Mouse (Mus musculus) T-cell, adult 2 months (primary cell): ENCODE measurements around the gene Rtf2.

Experiments used
- DNase-seq: peaks from one replicate; pipeline ENCODE4 v3.0.0; 2022; ENCODE audit warnings: low spot score

Gene Rtf2

DNA sequence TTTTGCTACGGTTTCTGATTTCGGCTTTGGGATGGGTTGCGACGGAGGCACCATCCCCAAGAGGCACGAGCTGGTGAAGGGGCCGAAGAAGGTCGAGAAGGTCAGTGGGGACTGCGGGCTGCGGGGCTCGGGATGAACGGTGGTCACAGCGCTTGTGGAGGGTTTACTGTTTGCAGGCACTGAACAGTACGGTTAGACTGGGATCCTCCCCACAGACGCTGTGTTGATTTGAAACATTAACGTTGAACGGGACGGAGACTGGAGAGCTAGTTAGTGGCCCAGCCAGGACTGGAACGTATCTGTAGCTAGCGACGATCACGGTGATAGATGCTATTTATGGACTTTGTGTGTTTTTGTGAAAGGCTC is 267 bp downstream of the Rtf2 start:
- no peak for DNase-seq

DNA sequence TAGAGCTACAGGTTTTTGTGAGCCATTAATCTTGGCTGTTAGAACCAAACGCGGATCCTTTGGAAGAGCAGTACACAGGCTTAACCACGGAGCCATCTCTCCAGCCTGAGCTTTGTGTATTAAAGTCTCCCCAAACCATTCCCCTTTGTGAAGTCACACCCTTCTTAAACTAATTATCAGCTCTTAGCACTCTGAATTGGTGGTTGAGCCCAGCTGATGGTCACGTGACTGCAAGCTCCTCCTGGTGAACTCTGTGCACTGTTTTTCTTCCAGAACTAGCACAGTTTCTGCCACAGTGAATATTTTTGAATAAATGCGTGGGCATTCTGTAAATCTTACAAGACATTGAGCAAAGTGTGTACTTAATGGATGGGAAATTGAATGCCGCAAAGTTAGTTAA is 820 bp downstream of the Rtf2 start:
- DNase-seq: peak; percentile 6

GRCm38 (mm10) chr2:172445617-172446016 is 5.3 kb downstream of the Rtf2 start:
- no peak for DNase-seq

- DNase-seq: peak; percentile 24
Measured at GRCm38 (mm10) chr2:172447317-172447716, 7.0 kb downstream of the Rtf2 start.

GRCm38 (mm10) chr2:172448329-172448728 is 8.0 kb downstream of the Rtf2 start:
- DNase-seq: no peak

DNA sequence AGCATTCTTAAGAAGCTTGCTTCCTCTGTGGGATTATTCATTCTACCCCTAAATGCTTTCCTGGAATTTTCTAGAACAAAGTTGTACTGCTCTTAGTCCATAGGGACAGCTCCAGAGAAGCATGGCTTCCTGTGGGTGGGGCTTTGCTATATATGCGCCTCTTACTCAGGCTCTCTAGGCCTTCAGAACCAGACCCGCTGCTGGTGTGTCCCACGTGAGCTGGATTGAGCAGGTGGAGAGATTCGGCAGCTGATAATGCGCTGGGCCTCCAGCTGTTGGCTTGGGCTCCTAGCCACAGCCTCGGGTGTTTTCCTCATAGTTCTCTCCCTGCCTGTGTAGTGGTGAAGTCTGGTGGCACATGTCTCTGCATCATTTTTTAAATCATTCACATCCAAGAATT is 10.3 kb downstream of the Rtf2 start:
- no peak for DNase-seq

DNA sequence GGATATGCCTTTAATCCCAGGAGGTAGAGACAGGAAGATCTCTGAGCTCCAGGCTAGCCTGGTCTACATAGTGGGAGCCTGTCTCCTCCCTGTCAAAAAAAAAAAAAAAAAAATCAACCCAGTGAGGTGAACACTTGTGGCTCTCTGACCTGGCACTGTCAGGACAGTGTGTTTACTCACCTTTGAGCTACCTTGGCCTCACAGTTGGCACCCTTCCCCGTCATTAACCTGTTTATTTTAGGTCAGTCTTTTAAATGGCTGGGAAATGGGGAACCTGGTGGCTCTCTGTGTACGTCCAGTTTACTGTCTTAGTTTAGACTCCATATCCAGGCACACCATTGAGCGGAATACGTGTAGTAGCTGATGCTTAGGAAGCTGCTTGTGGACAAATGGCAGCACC is 11.7 kb downstream of the Rtf2 start:
- no peak for DNase-seq

- DNase-seq: no peak
Measured at GRCm38 (mm10) chr2:172452458-172452857, 12.1 kb downstream of the Rtf2 start.

DNA sequence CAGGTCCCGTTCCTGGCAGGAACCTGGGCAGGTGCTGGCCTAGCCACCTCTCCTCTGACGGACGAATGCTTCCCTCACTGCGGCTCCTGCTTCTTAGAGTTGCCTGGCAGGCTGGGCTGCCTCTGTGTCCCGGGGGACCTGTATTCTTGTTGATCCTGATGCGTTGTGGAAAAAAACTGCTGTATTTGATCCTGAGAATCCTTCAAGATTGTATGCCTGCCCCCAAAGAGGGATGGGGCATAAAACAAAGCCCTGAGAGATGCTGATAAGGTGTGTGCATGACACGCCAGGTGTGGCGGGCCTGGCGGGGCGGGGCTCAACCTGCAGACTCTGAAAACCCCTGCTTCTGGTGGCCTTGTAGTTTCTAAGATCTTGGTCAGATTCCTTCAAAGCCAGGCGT is 18.1 kb downstream of the Rtf2 start, which contains the start of gene Gcnt7:
TSS of gene Gcnt7 (minus strand) at position 101 of the 400 bp plus-strand sequence.
- DNase-seq: no peak

- DNase-seq: no peak
Measured at GRCm38 (mm10) chr2:172460647-172461046, 20.3 kb downstream of the Rtf2 start.

- no peak for DNase-seq
Measured at GRCm38 (mm10) chr2:172462813-172463212, 22.5 kb downstream of the Rtf2 start.

GRCm38 (mm10) chr2:172466427-172467132 is 26.2 kb downstream of the Rtf2 start:
- DNase-seq: no peak

DNA sequence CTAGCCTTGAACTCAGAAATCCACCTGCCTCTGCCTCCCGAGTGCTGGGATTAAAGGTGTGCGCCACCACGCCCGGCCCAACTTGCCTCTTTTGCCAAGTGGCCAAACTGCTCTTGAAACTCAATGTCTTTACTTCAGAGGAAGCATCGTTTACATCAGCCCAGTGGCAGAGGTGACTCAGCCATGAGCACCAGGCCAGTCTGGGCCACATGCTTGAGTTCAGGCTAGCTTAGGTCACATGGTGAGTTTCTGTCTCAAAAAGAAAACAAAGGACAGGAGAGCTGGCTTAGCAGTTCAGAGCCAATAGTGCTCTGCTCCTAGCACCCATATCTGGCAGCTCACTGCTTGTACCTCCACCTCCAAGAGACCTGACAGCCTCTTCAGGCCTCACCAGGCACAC is 26.9 kb downstream of the Rtf2 start:
- DNase-seq: no peak

- no peak for DNase-seq
Measured at GRCm38 (mm10) chr2:172468346-172468819, 28.0 kb downstream of the Rtf2 start.

GRCm38 (mm10) chr2:172472318-172472717 is 32.0 kb downstream of the Rtf2 start, which contains the start of gene Fam209:
Gene Fam209 (plus strand): TSS chr2:172472520.
- no peak for DNase-seq

DNA sequence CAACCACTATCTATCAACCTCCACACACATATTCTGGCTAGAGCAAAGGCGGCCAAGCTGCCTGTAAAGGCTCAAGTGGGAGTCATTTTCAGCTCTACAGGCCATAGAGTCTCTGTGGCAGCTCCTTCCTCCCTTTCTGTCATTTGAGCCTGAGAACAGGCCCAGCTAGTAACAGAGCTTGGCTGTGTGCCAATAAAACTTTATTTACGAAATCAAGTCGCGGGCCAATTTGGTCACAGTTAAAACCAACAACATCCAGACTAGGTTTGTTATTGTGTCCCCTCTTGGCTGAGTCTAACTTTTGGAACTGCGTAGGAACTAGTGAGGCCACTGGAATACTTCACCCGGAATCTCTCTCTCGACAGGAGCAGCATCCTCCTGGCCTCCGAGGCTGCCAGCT is 33.2 kb downstream of the Rtf2 start:
- no peak for DNase-seq

DNA sequence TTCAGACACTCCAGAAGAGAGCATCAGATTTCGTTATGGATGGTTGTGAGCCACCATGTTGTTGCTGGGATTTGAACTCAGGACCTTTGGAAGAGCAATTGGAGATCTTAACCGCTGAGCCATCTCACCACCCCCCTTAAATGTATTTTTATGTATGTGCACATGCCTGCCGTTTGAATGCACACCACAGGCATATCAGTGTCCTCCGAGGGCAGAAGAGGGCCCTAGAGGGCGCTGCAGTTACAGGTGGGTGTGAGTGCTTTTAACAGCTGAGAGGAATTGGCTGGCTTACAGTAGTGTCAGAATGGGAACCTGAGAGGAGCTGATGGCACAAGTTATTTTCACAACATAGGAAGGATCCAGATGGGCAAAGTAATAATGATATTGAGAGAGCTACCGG is 34.6 kb downstream of the Rtf2 start:
- peak; percentile 23 for DNase-seq

- no peak for DNase-seq
Measured at GRCm38 (mm10) chr2:172476707-172477260, 36.4 kb downstream of the Rtf2 start.

DNA sequence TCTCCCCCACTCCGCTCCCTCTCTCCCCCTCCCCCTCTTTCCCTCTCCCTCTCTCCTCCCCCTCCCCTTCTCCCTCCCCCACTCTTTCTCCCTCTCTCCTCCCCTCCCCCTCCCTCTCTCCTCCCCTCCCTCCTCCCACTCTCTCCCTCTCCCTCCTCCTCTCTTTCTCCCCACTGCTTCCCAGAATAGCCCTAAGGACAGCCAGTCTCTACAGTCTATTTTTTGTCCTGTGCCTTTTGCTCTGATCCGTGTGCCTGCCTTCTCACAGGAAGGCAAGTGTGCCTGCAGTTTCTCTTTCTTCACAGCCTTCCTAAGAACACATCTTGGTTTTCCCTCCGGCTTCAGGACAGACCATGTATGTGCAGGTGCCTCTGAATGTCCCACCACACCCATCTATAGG is 37.0 kb downstream of the Rtf2 start:
- DNase-seq: no peak

DNA sequence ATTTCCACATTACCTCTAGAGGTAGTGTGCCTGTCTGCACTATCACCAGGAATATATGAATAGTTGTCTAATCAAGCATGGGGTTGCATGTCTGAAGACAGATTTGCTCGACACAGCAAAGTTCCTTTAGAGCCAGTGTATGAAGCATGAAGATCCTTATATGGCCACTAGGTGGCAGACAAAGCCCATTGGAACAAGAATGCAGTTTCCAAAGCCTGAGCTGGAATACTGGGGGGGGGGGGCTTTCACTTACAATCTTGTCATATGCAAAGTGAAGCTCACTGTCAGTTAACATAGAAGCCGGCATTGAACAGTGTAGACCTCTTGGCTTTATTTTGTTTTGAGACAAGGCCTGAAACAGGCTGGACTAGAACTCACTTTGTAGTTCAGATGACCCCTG is 37.5 kb downstream of the Rtf2 start:
- DNase-seq: peak; percentile 15

- DNase-seq: no peak
Measured at GRCm38 (mm10) chr2:172480296-172480695, 39.9 kb downstream of the Rtf2 start.

DNA sequence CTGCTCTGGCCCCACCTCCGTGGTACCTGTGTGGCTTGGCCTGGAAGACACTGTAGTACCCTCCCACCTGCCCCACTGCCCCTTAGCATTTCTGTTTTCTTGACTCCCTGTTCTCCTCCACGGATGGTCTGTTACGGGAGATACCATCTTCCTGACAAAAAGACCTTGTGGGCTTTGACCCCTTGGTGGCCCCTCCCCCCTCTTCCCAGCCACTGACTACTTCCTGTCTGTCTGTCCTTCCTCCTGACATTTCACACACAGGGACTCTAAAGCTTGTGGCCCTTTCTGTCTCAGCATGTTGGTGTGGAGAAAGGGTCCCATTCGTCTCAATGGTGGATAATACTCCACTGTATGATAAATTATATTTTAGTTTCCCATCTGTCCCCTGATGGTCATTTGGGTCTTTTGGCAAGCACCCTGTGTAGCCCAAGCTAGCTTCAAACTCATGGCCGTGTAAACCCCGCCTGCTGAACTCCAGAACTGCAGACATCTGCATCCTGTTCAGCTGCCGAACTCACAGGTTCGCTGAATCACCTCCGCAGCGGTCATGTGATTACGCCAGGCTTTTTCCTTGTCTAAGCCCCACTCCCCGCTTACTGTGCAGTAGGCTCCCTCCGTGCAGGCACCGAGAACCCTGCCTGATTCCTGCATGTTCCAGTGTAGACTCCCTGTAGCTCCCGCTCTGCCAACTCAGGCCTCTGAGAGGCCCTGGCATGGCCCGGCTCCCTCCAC is 41.5 kb downstream of the Rtf2 start:
- no peak for DNase-seq

DNA sequence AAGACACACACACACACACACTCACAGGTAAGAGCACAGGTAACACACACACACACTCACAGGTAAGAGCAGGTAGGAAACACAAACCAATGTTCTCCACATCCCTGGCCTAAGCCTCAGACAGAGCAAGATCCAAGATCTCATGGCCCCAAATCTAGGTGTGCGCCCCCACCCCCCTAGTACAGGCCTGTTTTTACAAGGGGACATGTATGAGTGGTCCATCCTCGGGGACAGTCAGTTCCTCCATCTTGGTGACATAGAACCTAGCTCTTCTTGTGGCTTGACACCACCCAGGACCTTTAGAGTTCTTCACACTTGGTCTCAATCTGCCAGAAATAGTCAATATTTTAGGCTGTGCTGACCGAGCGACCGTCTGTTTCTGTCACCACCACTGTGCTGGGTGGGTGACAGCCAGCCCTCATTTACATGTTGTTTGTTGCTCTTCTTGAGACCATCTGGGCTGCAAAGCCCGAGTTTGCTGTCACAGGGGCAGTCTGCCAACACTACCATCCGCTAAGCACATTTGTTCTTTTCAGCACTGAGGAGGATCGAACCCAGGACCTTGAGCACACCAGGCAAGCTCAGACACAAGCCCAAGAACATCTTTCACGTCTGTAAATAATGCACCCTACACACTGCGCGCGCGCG is 43.5 kb downstream of the Rtf2 start:
- no peak for DNase-seq
